25 mouse cellular contexts compared by ENCODE assay signal in genomic region chr11:24246314-24246713, GRCm38 (mm10).
DNase-seq lines count a peak whose midpoint lies in the region; ATAC-seq and TF ChIP-seq lines count a peak whose summit lies in the region.
"Had no signal": no experiment of that assay in that cellular context is flagged by ENCODE, and none has a peak within 500 bp of the region (broad histone marks: within the 10 kb centered on the region; RNA-seq: fewer than 3 reads in every experiment).

No protein-coding gene starts in this region.

- peak overlapping the region; percentile 34 for H3K27ac ChIP-seq in spleen, adult 2 months (ENCODE audit: insufficient read depth, low read length)
- H3K27ac ChIP-seq in CH12.LX (ENCODE audit: insufficient read depth, low read depth), result no peak overlapping the region; the same call in 1 of the 2 replicates
- H3K27ac ChIP-seq in hindbrain, embryonic 12.5 days, result no peak overlapping the region
- H3K27ac ChIP-seq: embryonic facial prominence, embryonic 13.5 days; embryonic facial prominence, embryonic 15.5 days; forebrain, embryonic 10.5 days; forebrain, embryonic 12.5 days had no signal

- TF ChIP-seq EP300 in CH12.LX (IDR thresholded peaks at IDR 0.05; ENCODE audit: low read length), result no peak

- no peaks in the 10 kb centered on the region for H3K79me2 ChIP-seq in CH12.LX (replicated peaks; ENCODE audit: control insufficient read depth, extremely low read depth, insufficient read depth, poor library complexity, severe bottlenecking)

- no peak for DNase-seq in spleen, adult 2 months (ENCODE audit: low read depth in 1 of 2, low spot score in 2 of 2)
- no peak for DNase-seq in spleen, postnatal 10 days (ENCODE audit: low spot score in 2 of 2)
- no peak for DNase-seq in CH12.LX (ENCODE audit: extremely low read depth)
- no peak for DNase-seq in adrenal gland, postnatal 36 days
- DNase-seq: adrenal gland, adult 8-10 months; adrenal gland, postnatal 14 days; B cell, adult 2 months; cerebellum, adult 11 months; cerebellum, adult 18-20 months; cerebellum, adult 8-10 months; cerebellum, adult 9-11 months; cerebellum, postnatal 14 days; cerebellum, postnatal 36 days; embryo, embryonic 11 days had no signal

- H3K4me3 ChIP-seq in spleen, adult 2 months (ENCODE audit: extremely low read depth, insufficient read depth, insufficient read length), result no peak overlapping the region
- H3K4me3 ChIP-seq in CH12.LX (replicated peaks in 1 of 3; ENCODE audit: low read depth in 2 of 3, low read length in 2 of 3, poor library complexity in 1 of 3), result no peak overlapping the region
- H3K4me3 ChIP-seq in hindbrain, embryonic 12.5 days, result no peak overlapping the region
- H3K4me3 ChIP-seq: embryonic facial prominence, embryonic 13.5 days; embryonic facial prominence, embryonic 15.5 days; erythroblast, embryonic 14.5 days; forebrain, embryonic 10.5 days; forebrain, embryonic 12.5 days had no signal

- no peak for TF ChIP-seq POLR2A in spleen, adult 2 months (IDR thresholded peaks at IDR 0.05; ENCODE audit: low read depth, low read length)
- TF ChIP-seq POLR2A in CH12.LX (IDR thresholded peaks at IDR 0.05; ENCODE audit: low read depth, low read length), result no peak

- TF ChIP-seq RAD21 in CH12.LX (IDR thresholded peaks at IDR 0.05; ENCODE audit: low read depth, low read length), result no peak

- dilution Hi-C loops in CH12.LX (cut with MboI; ENCODE audit: extremely low pct_ligation_motif_present, extremely low pct_unique_long_range_greater_than_20kb, low sequenced_read_pairs), result no loop called here

- H3K36me3 ChIP-seq in spleen, adult 2 months (ENCODE audit: control insufficient read depth, insufficient read depth, low read length), result no peaks in the 10 kb centered on the region
- no peaks in the 10 kb centered on the region for H3K36me3 ChIP-seq in CH12.LX (replicated peaks in 1 of 2; ENCODE audit: control insufficient read depth in 1 of 2, insufficient read depth in 1 of 2, low read length in 1 of 2)
- H3K36me3 ChIP-seq in hindbrain, embryonic 12.5 days, result no peaks in the 10 kb centered on the region
- H3K36me3 ChIP-seq: embryonic facial prominence, embryonic 13.5 days; embryonic facial prominence, embryonic 15.5 days; forebrain, embryonic 10.5 days; forebrain, embryonic 12.5 days had no signal

- H3K4me1 ChIP-seq in spleen, adult 2 months (ENCODE audit: control insufficient read depth, insufficient read depth, insufficient read length), result peaks cover 34% of the 10 kb centered on the region; the same call in 1 of the 2 replicates
- peaks cover 31 to 96% of the 10 kb centered on the region in 2 experiments for H3K4me1 ChIP-seq in CH12.LX (ENCODE audit: control insufficient read depth in 1 of 2, insufficient read depth in 2 of 2)
- H3K4me1 ChIP-seq in hindbrain, embryonic 12.5 days, result 0 out of 2 replicates have a peak, but pooled peaks cover 2% of the 10 kb centered on the region
- H3K4me1 ChIP-seq: embryonic facial prominence, embryonic 15.5 days had no signal

- no peaks in the 10 kb centered on the region for H3K27me3 ChIP-seq in spleen, adult 2 months (ENCODE audit: control insufficient read depth, insufficient read depth, low read length)
- no peaks in the 10 kb centered on the region for H3K27me3 ChIP-seq in CH12.LX (replicated peaks)
- H3K27me3 ChIP-seq in hindbrain, embryonic 12.5 days, result no peaks in the 10 kb centered on the region
- H3K27me3 ChIP-seq: embryonic facial prominence, embryonic 13.5 days; embryonic facial prominence, embryonic 15.5 days; forebrain, embryonic 12.5 days had no signal

- peaks cover 4% of the 10 kb centered on the region for H3K9me3 ChIP-seq in CH12.LX (replicated peaks; ENCODE audit: low read length)
- no peaks in the 10 kb centered on the region for H3K9me3 ChIP-seq in hindbrain, embryonic 12.5 days (replicated peaks)
- H3K9me3 ChIP-seq: embryonic facial prominence, embryonic 13.5 days; embryonic facial prominence, embryonic 15.5 days; forebrain, embryonic 12.5 days had no signal

- no peak overlapping the region for H3K4me2 ChIP-seq in CH12.LX (ENCODE audit: insufficient read depth, low read depth, poor library complexity, severe bottlenecking)
- no peak overlapping the region for H3K4me2 ChIP-seq in hindbrain, embryonic 12.5 days (replicated peaks)
- H3K4me2 ChIP-seq: embryonic facial prominence, embryonic 13.5 days; embryonic facial prominence, embryonic 15.5 days; forebrain, embryonic 12.5 days had no signal

- 22% methylated on average over 3 of the region's 3 CpGs for WGBS in spleen, adult 2 months
- WGBS in hindbrain, embryonic 12.5 days, result 67% methylated on average over 3 of the region's 3 CpGs

- no peak overlapping the region for H3K9ac ChIP-seq in CH12.LX (ENCODE audit: insufficient read depth, low read depth)
- H3K9ac ChIP-seq in hindbrain, embryonic 12.5 days, result no peak overlapping the region
- H3K9ac ChIP-seq: embryonic facial prominence, embryonic 13.5 days; embryonic facial prominence, embryonic 15.5 days; forebrain, embryonic 12.5 days had no signal

- in situ Hi-C loops in CH12.LX (cut with MboI; ENCODE audit: low pct_ligation_motif_present, low pct_unique_long_range_greater_than_20kb, low sequenced_read_pairs), result loop anchor here (10.0 kb wide), 1 partner anchor 162 kb away; no protein-coding TSS in a partner anchor

- ATAC-seq in hindbrain, embryonic 12.5 days (ENCODE audit: low FRiP score), result no peak
- ATAC-seq: activated CD4-positive, CD25-positive, alpha-beta regulatory T cell, adult 4 months; CD4-positive, CD25-positive, alpha-beta regulatory T cell, adult 4 months; forebrain, embryonic 14.5 days; forebrain, embryonic 16.5 days; Patski had no signal

- TF ChIP-seq CTCF in spleen, adult 2 months (IDR thresholded peaks at IDR 0.05; ENCODE audit: extremely low read depth, insufficient read depth, insufficient read length, insufficient replicate concordance), result no peak
- TF ChIP-seq CTCF in CH12.LX (conservative IDR thresholded peaks at IDR 0.05 in 1 of 2, IDR thresholded peaks at IDR 0.05 in 1 of 2; ENCODE audit: low read depth in 2 of 2, low read length in 2 of 2), result no peak

TF ChIP-seq in CH12.LX, 34 proteins besides CTCF, POLR2A, EP300 and RAD21:
- TF ChIP-seq RCOR1 (conservative IDR thresholded peaks at IDR 0.05; ENCODE audit: low read depth, low read length) (no peak), MYC (IDR thresholded peaks at IDR 0.05; ENCODE audit: low read depth, low read length) (peak; percentile 92), ZNF384 (IDR thresholded peaks at IDR 0.05; ENCODE audit: low read depth, low read length) (0 out of 2 replicates have a peak, but pooled peaks have one; percentile 22), MAX (IDR thresholded peaks at IDR 0.05; ENCODE audit: low read length) (peak; percentile 86), E2F4 (IDR thresholded peaks at IDR 0.05; ENCODE audit: insufficient replicate concordance, low read depth, low read length) (0 out of 2 replicates have a peak, but pooled peaks have one; percentile 49), TCF12 (IDR thresholded peaks at IDR 0.05; ENCODE audit: low read depth, low read length) (0 out of 2 replicates have a peak, but pooled peaks have one; percentile 36), KAT2A (IDR thresholded peaks at IDR 0.05; ENCODE audit: insufficient replicate concordance, low read length) (no peak), BHLHE40 (IDR thresholded peaks at IDR 0.05; ENCODE audit: low read depth, low read length) (peak; percentile 51)
